Mouse (Mus musculus) c-Kit-positive CD71-positive TER-119-positive erythroid progenitor cells, embryonic 14.5 days (primary cell): ENCODE measurements around the gene Cd244a.

Source experiments
- DNase-seq: peaks from one replicate; pipeline ENCODE4 v3.0.0-alpha.2; 2013; ENCODE audit warnings: low spot score

The Cd244a gene

DNA sequence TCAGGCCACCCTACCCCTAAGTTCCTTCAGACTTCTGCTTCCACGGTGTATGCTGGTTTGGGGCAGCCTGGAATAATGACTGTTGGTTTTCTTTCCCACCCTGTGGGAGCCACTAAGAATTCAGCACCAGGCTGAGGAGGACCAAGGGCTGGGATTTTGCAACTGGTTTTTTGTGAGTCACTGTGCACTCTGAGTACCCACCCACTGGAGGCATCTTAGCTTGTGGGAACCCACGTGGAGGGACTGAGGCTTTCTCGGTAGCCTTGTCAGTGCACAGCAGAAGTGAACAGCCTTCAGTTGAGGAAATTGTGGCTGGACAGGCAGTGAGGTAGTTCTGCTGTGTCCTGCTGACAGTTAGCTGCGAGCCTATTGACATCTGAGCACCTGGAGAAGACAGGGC is at the start of gene Cd244a:
Gene Cd244a, plus strand, starts transcription at position 296 of the 400 bp plus-strand sequence.
- DNase-seq: no peak

DNA sequence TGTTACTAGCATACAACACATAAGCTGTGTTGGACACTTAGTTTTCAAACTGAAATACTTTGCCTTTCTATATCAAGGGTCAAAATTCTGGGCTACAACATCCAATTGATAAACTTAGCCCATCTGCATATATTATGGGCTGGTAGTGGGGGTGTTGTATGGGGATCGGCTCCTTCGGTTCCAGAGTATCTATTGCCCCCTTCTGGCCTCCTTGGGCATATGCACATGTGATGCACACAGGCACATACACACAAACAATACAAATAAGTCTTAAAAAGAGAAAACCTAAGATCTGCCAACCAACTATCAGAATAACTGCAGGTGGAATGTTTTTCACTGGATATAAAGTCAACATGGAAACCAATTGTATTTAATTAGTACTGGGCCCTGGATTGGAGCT is 45.8 kb upstream of the Cd244a start:
- DNase-seq: no peak

DNA sequence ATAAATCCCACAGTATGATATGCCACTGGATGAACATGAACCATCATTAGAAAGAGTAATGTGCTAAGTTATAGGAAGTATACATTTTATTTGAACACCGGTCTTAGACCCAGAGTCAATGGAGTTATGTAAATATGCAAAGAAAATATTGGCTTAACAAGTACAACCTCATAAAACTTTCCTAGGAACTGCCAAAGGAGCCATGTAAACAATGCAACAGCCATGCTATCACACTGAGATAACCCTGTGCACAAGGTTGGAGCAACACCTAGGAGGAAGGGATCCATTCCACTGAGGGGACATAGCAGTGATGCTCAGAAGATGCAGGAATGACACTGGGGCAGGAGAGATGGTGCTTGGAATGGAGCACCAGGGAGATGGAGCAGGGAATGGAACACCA is 45.2 kb upstream of the Cd244a start:
- no peak for DNase-seq

DNA sequence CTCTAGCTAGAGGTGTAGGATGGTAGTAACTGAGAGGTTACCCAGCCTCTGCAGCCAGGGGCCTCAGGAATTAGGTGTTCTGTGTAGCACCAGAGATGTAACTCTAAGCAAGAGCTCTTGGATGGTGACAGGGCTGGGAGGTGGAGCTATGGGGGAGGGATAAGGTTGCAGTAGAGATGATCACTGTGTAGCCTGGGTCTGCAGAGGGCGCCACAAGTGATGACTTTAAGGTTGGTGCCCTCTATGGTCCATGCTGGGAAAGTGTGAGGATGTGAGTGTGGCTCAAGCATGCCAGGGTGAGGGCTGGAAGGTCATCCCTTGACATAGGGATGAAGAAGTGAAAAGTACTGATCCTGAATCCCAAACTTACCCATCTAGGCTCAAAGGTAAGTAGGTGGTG is 44.0 kb upstream of the Cd244a start:
- DNase-seq: no peak

DNA sequence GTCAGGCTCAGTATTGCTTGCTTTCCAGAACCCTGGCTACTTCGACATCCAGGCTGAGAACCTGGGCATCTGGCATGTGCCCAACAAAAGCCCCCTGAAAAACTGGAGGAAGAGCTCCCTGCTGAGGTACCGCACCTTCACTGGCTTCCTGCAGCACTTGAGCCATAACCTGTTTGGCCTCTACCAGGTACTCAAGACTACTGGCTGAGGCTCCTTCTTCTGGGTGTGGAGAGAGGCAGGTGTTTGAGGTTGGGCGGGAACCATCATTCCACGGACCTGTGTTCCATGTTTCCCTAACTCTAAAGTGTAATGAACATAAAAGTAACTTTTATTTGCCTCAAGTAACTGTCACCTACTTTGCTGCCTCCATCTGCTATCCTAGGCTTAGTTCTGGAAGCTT is 43.4 kb upstream of the Cd244a start:
- no peak for DNase-seq

DNA sequence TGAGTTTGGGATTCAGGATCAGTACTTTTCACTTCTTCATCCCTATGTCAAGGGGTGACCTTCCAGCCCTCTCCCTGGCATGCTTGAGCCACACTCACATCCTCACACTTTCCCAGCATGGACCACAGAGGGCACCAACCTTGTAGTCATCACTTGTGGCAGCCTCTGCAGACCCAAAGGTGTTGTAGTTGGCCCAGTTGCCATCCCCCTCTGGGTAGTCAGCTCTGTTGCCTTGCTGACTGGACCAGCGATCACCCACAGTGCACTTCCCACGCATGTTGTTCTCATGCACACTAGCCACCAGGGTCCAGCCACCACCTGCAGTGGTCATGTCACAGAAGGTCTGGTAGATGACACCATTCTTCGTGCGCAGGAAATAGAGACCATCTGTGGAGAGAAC is 27.6 kb upstream of the Cd244a start:
- no peak for DNase-seq

DNA sequence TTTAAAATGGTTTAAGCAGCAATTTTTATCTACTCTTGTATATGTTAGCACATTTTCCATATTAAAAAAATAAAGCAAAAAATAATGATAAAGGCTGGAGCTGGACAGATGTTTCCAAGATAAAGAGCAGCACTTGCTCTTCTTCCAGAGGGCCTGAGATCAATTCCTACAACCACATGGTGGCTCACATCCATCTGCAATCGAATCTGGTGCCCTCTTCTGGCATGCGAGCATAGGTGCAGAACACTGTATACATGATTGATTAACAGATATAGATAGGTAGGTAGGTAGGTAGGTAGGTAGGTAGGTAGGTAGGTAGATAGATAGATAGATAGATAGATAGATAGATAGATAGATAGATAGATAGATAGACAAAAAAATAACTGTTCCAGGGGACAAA is 26.2 kb upstream of the Cd244a start:
- DNase-seq: no peak

DNA sequence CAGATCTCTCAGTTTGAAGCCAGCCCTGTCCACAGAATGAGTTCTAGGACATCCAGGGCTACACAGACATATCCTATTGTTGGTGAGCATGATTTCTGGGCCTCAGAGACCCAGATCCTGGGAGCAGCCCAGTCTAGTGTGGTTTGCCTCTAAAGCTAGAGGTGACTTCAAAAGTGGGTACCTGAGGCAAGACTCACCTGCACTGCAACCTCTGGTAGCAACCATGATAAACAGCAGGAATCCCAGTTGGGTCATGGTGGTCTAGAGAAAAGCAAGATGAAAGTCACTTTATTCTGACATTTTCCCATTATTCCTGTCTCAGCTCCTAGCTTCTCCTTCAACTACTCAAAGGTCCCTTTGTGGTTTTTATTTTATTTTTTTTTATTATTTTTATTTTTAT is 24.4 kb upstream of the Cd244a start:
- DNase-seq: no peak

DNA sequence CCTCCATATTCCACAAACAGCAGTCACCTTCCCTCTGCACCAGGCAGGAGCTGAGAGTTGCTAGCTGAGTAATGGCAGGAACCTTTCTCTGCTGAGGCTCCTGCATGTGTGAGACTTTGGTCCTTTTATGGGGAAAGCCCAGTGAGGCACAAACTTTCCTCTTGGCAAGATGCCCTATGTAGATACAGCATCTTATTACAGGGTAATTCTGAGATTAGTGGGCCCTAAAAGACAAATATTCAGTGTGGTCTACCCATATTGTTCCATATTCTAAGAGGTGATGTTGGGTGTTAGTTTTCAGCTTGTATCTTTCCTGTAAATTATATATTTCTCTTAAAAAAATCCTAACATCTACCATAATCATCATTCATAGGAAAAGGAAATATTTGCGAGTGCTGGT is 23.8 kb upstream of the Cd244a start, which contains the start of gene Itln1:
Gene Itln1, minus strand, starts transcription at position 101 of the 400 bp plus-strand sequence.
- DNase-seq: no peak

DNA sequence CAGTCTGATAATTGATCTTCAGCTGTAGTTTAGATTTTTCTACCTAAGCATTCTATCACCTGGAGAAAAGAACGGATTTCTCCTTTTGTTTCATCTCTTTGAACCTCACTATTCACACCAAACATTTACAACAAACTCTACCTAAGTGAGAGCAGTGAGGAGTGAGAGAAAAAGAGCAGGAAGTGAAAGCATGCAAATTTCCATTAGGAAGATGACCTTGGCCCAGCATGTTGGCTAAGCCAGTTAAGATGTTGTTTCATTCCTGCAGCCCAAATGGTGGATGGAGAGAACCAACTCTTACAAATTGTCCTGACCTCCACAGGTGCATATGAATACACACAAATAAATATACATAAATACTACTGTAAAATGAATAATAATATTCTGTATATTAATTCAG is 18.3 kb upstream of the Cd244a start:
- no peak for DNase-seq

DNA sequence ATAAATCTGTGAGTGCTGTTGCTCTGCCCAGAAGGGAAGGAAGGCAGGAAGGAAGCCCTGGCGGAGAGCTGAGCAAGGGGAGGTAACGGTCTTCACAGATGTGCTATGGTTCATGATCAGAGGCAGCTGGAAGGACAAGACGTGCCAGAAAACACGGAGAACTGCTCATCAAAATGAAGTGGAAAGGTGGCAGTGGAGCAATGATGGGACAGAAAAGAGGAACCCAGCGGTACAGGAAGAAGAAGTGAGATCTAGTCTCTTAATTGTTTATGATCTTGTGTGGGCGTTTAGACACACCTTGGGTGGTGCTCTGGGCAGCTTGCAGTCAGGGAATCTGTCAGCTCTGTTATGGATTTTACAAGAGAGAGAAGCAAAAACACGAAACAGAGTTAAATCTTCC is 7.7 kb upstream of the Cd244a start:
- DNase-seq: no peak

DNA sequence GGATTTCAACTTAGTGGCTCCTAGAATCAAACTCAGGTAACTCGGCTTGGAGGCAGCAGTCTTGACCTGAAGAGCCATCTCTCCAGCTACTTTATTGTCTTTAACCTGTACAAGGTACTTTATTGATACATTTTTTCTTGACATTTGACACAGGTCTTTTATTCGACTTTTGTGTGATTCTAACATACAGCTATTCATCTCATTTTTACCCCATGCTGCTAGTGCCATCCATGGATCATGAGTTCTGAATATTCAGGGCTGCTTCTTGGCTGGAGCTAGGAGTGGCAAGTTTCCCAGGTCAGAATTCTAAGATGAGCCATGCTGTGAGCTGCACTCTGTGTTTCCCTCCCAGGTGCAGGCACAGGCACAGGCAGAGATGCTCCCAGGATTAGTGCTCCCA is 6.8 kb upstream of the Cd244a start:
- DNase-seq: no peak

DNA sequence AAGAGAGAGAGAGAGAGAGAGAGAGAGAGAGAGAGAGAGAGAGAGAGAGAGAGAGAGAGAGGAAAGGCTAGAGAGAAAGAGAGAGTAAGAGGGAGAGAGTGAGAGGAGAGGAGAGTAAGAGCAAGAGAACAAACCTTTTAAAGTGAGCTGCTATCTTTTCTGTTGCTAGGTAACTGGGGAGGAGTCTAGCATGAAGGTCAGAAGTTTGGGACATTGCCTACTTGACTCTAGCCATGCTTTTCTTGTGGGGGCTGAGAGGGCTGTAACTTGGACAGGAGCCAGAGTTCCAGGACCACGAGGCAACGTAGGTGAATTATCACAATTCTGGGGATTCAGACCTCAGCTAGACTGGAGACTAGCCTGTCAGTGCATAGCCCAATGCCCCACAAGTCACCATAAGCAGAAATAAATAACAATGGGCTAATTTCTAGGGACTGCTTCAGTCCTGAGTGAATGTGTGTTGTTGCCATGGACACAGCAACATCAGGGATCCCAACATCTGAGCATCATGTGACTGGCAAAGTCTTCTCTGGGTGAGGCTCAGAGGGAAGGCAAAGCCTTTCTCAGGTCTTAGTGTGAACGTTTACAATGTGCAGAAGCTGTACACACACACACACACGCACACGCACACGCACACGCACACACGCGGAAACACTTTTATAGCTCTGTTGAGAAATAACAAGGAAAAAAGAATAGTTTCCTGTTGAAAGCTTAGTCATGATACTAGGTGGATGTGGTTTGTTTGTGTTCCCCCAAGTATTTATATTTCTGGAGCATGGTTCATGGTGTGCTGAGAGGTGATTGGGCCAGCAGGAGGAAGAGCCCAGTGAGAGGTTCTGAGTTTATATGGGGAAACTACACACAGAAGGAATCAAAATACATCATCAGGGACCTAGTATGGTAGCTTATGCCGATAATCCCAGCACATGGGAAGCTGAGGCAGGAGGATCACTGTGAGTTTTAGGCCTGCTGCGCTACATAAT is 5.3 kb upstream of the Cd244a start:
- no peak for DNase-seq

DNA sequence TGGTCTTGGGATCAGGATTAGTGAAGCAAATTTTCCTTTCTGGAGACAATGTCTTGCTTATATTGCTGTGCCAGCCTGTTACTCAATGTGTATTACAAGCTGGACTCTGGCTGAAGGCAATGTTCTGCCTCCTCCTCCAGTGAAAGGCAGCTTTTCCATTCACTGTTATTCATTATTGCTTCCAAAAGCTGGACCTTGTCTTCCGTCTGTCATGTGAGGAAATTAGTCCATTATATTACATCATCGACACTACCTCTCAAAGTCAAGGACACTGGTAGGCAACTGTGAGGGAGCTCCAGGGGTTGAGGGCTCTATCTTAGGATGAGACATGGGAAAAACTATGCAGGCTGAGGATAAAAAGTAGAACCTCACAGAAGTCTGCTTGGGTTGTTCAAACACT is 2.6 kb upstream of the Cd244a start:
- DNase-seq: no peak

DNA sequence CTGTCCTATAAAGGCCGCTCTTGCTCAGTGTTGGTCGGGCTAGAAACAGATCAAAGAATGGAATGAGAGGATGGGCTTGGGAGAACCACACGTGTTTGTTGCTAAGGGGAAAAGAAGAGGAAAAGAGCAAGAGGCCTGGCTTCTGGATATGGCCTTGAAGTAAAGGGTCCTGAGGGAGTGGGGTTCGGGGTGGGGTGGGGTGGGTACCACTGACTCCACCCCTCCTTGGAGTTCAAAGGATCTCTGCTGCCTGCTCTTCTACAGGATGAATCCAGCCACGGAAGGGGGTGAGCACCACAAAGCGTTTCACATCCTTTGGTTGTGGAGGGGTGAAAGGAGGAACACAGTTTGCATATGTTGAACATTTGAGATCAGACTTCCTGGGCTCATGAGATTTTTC is 586 bp upstream of the Cd244a start:
- DNase-seq: no peak

DNA sequence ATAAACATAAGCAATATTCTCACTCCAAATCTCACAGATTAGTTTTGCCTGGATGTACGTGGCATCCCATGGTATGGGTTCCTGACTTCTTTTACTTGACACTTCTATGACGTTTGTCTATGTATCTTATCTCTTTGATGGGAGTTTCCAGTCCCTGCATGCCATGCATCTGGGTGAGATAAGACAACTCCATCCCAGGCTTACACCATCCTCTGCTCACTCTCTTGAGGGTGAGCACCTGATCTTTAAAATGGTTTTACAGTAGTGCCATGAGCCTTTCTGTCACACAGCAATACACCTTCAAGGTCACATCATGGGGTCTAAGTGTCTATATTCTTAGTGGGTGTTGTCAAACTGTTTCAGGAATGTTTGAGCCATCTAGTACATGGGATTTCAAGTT is 1.3 kb downstream of the Cd244a start:
- no peak for DNase-seq

DNA sequence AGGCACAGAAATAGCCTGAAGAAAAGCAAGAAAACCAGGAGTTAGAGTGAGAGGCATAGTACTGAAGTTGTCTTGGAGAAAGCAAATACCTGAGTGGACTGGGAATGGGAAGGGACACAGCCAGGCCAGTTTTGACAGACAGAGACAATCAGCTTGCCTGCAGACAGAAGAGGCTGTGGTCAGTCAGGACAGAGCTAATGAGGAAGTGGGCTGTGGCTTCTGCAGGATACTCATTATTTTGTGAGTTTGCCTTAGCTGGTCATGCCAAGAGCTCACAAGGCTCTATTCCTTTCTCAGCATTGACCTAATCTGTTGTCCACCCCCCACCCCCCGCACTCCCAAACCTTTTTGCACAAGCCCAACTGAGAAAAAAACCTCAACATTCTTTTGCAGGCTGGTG is 2.2 kb downstream of the Cd244a start:
- DNase-seq: no peak

DNA sequence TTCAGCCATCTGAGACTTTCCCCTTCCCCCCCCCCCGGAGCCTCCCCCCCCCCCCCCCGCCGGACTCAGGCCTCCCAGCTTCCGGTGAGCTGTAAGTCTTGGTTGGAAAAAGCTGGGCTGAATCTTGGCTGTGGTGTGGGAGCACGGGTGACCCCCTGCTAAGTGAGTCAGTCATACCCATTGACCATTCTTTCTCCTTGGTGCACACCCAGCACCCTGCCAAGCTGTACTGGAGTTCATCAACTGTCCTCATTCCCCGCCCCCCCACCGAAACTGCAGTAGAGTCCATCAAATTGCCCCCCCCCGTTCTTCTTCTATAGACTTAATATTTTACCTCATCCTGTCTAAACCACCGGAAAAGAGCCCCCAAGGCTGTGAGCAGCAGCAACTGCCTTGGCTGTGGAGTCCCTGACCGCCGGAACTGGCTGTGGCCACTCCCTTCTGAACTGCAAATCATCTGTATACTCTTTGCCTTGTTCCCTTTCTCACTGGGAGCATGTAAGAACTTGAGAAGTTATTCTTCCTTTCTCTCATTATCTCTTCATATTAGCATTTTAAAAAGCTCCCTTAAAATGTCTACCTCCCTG is 2.7 kb downstream of the Cd244a start:
- no peak for DNase-seq

DNA sequence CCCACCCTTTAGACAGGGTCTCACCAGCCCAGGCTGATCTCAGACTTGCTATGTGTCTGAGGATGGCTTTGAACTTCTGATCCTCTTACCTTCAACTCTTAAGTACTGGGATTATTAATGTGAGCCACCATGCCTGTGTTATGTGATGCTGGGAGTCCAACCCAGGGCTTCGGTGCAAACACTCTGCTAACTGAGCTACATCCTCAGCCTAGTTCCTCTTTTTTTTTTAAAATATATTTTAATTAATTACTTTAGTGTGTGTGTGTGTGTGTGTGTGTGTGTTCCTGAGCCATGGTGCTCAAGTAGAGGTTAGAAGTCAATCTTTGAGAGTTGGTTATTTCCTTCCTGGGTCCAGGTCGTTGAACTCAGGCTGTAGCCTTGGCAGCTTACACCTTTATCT is 4.0 kb downstream of the Cd244a start:
- DNase-seq: no peak

DNA sequence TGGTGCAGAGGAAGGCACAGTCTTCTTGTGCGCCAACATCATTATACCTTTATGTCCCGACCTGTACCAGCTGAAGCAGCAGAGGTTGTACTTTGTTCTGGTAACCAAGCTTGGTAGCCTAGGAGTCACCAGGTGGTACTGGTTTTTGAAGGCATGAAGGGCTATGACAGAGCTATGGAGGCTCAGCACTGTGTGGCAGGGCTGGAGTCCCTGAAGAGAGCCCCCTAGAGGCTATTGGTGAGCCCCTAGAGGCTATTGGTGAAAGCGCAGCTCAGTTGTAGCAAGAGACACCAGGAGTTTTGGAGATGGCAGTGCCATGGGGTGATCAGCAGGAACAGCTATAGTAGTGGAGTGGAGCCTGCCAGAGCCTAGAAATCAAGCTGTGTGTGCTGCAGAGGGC is 5.3 kb downstream of the Cd244a start:
- DNase-seq: peak; percentile 63

DNA sequence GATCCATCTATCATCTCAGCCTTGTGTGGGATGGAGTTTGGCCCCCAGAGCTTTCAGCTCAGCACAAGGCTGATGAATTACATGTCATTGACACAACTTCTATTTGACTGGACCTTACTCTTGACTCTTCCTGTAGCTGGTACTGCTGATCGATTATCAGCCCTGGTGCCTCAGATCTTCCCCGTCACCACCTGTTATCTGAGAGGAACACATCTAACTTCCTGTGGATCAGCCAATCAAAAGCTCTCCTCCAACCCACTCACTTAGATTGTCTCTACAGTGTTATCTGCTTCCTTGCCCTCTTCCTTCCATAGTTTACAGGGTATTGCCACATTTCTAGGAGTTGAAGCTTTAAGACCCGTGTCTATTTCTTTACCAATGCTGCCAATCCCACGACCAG is 6.9 kb downstream of the Cd244a start:
- no peak for DNase-seq

DNA sequence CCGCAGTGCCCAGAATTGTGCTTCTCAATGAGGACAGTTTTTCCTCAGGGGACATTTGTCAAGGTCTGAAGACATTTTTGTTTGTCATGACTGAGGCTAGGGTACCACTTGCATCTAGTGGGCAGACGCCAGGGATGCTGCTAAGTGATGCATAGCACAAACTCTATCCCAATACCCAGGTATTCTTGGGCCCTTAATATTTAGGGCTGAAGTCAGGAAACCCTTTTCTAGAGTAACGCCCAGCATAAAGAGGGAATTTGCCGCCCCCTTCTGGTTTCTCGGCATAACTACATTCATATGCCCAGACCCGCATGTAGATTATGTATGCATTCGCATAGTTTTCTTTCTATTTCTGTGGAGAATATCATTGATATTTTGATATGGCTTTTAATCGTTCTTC is 7.8 kb downstream of the Cd244a start:
- peak; percentile 71 for DNase-seq

DNA sequence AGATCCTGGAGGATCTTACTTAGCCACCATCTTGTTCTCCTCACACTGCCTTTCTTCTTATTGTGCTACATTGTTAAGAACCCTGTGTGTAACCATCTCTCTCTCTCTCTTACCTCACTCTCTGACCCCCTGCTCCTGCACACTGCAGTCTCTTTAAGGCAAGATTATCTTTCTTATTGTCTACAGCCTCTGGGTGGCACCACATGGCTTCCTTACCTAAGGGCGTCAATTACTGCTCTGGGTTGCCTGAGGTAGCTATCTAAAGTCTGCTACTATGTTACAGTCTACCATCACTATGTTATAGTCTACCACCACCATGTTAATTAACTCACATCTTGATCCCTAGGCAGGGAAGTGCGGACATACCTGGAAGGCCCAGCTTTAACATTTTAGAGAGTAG is 9.4 kb downstream of the Cd244a start:
- no peak for DNase-seq

DNA sequence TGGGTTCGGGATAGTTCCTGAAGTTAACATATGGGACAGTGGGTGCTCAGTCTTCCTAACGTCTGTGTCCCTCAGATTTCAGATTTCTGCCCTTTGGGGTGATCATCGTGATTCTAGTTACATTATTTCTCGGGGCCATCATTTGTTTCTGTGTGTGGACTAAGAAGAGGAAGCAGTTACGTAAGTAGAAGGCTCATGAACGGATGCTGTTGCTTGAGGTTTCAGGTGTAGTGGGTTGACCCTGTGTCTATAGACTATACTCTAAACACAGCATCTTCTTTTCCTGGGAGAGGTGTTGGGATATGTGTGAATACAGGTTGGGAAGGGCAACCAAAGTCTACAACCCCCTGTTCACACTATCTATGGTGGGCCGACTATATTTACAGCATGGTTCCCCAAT is 18.2 kb downstream of the Cd244a start:
- DNase-seq: no peak
